Mouse (Mus musculus) embryonic facial prominence, embryonic 12.5 days (tissue): ENCODE data around the gene Pdik1l. TPM values are rescaled to one million over a fixed set of nuclear protein-coding genes. Genes with fewer than 3 reads are reported as not detected.
A peak's percentile ranks its signal among the peaks of the same experiment; 100 is the strongest.
"Not testable (repeated sequence)": the region's sequence is repeated elsewhere in the genome, so short reads cannot be mapped to it uniquely, and the experiment has no call there.

Experiments used
- ATAC-seq: fragments of 200-750 bp; cut with Nextera tagmentation; 2 replicates; pipeline ENCODE4 v1.8.0; 2017; ENCODE audit not compliant: insufficient number of reproducible peaks, insufficient read depth, low FRiP score, low TSS enrichment
- H3K27ac ChIP-seq: fragments of 300-500 bp; sonication (generic); 2 replicates; pipeline ENCODE4 v1.5.1; 2016; ENCODE audit warnings: mild to moderate bottlenecking
- H3K27me3 ChIP-seq: fragments of 300-500 bp; sonication (generic); 2 replicates; pipeline ENCODE4 v1.6.1; 2016; ENCODE audit warnings: mild to moderate bottlenecking, moderate library complexity
- H3K36me3 ChIP-seq: fragments of 300-500 bp; sonication (generic); 2 replicates; pipeline ENCODE4 v1.6.1; 2016; ENCODE audit warnings: mild to moderate bottlenecking
- H3K4me1 ChIP-seq: fragments of 300-500 bp; sonication (generic); 2 replicates; pipeline ENCODE4 v1.6.1; 2016
- H3K4me2 ChIP-seq: fragments of 300-500 bp; sonication (generic); replicated peaks from 2 replicates; pipeline ENCODE4 v1.6.1; 2016; ENCODE audit warnings: mild to moderate bottlenecking, moderate library complexity
- H3K4me3 ChIP-seq: fragments of 300-500 bp; sonication (generic); 2 replicates; pipeline ENCODE4 v1.5.1; 2016; ENCODE audit warnings: mild to moderate bottlenecking
- H3K9ac ChIP-seq: fragments of 300-500 bp; sonication (generic); 2 replicates; pipeline ENCODE4 v1.6.1; 2016; ENCODE audit warnings: mild to moderate bottlenecking, moderate library complexity
- H3K9me3 ChIP-seq: fragments of 300-500 bp; sonication (generic); 2 replicates; pipeline ENCODE4 v1.6.1; 2016; ENCODE audit warnings: mild to moderate bottlenecking, moderate library complexity
- WGBS: fragments of 180-500 bp; shearing (Covaris S2); methylation state at CpG from one replicate; pipeline ENCODE4 v1.1.7; 2016; 5-methylcytosine and 5-hydroxymethylcytosine counted together
- polyA plus RNA-seq: library from polyadenylated mRNA; unstranded; fragments of >200 nt; fragmentation: Nextera tagmentation; extraction: Ambion mirVana; gene quantifications from 2 replicates; pipeline ENCODE4 v1.2.1, GENCODE M21; 2016

Pdik1l gene
- polyA plus RNA-seq, 1 experiment from 2014 or later = 24.8 TPM

DNA sequence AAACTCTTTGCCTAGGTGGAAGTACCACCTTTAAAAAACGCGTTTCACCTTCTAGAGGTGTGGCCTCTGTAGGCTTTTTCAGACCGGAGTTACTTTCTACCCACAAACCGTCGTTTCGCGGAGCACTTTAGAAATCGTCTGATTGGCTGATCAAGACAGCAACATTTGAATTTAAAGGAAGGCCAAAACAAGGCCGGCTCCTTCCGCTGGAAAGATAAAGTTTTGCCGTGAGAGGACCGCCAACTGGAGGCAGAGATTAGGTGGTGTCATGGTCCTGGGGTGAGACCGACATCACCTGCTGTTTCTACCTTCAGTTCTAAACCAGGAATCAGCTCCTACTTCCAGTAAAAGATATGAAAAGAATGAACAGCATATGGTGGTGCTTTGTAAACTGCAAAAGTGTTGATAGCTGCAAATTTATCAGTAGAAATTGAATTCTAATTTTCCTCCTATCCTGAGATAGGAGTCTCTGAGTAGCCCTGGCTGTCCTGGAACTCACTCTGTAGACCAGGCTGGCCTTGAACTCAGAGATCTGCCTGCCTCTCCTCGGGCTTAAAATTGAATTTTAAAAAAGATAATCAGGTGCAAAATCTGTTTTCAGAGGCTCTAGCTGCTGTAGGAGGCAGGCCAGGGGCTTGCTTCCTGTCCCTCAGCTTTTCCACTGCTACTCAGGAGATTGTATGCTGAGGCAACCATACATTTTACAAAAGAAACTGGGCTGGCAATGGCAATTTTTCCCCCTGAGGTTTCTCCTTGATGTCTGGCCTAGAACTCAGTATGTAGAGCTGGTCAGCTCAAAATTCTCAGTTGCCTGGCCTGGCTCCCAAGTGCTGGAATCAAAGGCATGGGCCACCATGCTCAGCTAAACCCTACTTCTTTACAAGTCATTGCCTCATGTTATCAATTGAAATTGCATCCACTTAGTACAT is 14.0 kb downstream of the Pdik1l start:
- 0 out of 2 replicates have a peak, but pooled peaks cover 3% of the 10 kb centered on the region for H3K4me1 ChIP-seq
- no peak overlapping the region for H3K27ac ChIP-seq
- no peaks in the 10 kb centered on the region for H3K9me3 ChIP-seq
- no peaks in the 10 kb centered on the region for H3K27me3 ChIP-seq
- 5% methylated on average over 14 of the region's 14 CpGs for WGBS
- peak overlapping the region; percentile 38 for H3K4me2 ChIP-seq
- peak overlapping the region; percentile 9 for H3K4me3 ChIP-seq
- H3K9ac ChIP-seq = no peak overlapping the region
- ATAC-seq = no peak
- peaks cover 20% of the 10 kb centered on the region for H3K36me3 ChIP-seq

DNA sequence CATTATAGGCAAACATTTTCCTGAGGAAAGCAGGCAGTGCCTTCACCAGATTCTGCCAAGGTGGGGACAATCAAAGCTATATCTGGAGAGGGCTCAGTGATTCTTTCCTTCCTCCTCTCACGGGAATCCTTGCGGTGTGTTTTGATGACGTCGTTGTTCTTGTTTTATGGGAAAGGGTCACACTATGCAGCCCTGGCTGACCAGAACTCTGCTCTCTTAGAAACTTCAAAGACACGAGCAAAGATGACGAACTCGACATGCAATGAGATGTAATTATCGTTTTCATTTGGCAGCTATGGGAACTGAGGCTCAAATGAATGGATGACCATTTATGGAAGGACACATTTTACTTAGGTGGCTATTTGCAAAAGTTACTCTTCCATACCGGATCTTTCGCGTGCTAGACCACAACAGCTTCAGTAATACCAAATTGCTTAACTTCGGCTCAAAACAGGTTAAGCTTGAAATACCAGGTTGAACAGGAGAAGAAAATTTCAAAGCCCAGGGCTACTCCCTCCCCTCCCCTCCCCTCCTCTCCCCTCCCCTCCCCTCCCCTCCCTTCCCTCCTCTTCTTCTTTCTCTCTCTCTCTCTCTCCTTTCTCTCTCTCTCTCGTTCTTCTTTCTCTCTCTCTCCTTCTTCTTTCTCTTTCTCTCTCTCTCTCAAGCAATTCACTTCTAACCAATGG is 14.8 kb downstream of the Pdik1l start:
- no peak for ATAC-seq
- Histone ChIP-seq H3K36me3 (peaks cover 14% of the 10 kb centered on the region), H3K27me3 (no peaks in the 10 kb centered on the region), H3K27ac (no peak overlapping the region), H3K4me3 (peak overlapping the region; percentile 9), H3K4me1 (0 out of 2 replicates have a peak, but pooled peaks cover 3% of the 10 kb centered on the region), H3K4me2 (peak overlapping the region; percentile 38), H3K9ac (no peak overlapping the region), H3K9me3 (no peaks in the 10 kb centered on the region)
- WGBS = 30% methylated on average over 13 of the region's 13 CpGs

DNA sequence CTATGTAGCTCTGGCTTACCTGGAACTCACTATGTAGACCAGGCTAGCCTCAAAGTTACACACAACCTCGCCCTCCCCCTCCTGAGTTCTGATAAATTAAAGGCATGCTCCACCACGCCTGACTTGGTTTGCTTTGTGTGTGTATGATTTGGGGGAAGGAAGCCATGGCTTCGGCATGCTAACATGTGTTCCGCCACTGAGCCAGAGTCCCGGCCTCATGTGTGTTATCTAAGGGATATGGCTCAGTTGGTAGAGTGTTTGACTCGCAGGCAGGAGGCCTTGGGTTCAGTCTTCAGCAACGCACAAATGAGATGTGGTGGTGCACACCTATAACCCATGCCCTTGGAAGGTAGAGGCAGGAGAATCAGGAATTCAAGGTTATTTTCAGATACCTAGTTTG is 15.7 kb downstream of the Pdik1l start:
- ATAC-seq = no peak

DNA sequence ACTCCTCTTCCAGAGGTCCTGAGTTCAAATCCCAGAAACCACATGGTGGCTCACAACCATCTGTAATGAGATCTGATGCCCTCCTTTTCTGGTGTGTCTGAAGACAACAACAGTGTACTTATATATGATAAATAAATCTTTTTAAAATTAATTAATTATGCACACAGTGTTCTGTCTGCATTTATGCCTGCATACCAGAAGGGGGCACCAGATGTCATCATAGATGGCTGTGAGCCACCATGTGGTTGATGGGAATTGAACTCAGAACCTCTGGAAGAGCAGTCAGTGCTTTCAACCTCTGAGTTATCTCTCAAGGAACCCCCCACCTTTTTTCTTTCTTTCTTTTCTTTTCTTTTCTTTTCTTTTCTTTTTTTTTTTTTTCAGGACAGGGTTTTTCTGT is 18.1 kb downstream of the Pdik1l start:
- H3K36me3 ChIP-seq = not testable (repeated sequence)

More for the DNA sequence above, 15.7 kb downstream of the Pdik1l start:
- Histone ChIP-seq H3K4me2 (no peak overlapping the region), H3K9me3 (no peaks in the 10 kb centered on the region), H3K27ac (no peak overlapping the region), H3K9ac (no peak overlapping the region), H3K4me1 (0 out of 2 replicates have a peak, but pooled peaks cover 3% of the 10 kb centered on the region), H3K27me3 (no peaks in the 10 kb centered on the region), H3K36me3 (peaks cover 5% of the 10 kb centered on the region), H3K4me3 (no peak overlapping the region)
- WGBS = 83% methylated on average over 7 of the region's 7 CpGs

DNA sequence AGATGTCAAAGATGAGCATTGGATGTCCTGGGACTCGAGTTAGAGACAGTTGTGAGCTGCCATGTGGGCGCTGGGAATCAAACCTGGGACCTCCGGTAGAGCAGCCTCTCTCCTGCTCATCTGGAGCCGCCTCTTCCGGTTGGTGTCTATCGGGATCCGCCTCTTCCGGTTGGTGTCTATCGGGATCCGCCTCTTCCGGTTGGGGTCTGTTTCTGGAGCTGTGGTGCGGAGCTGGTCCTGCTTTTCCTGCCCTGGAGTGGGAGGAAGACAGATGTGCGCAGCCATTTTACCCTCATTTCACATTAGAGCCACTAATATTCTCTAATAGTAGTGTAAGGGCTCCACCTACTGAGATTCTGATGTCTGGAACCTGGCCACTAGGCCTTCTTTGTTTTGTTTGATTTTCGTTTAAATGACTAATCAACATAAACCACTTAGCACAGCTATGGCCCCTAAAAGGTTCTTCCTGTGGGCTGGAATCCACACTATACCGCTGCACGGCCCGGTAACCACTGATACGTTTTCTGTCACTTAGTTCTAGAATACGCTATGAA is 19.5 kb downstream of the Pdik1l start:
- Histone ChIP-seq H3K27ac (no peak overlapping the region), H3K9ac (no peak overlapping the region), H3K4me1 (0 out of 2 replicates have a peak, but pooled peaks cover 3% of the 10 kb centered on the region), H3K9me3 (no peaks in the 10 kb centered on the region), H3K36me3 (no peaks in the 10 kb centered on the region), H3K27me3 (no peaks in the 10 kb centered on the region), H3K4me2 (no peak overlapping the region), H3K4me3 (no peak overlapping the region)
- WGBS = 86% methylated on average over 19 of the region's 19 CpGs
- ATAC-seq = no peak

More for the DNA sequence above, 18.1 kb downstream of the Pdik1l start:
- ATAC-seq, H3K4me2 ChIP-seq, H3K27me3 ChIP-seq, H3K27ac ChIP-seq, H3K9ac ChIP-seq, H3K9me3 ChIP-seq, H3K4me3 ChIP-seq, H3K4me1 ChIP-seq: not testable (repeated sequence)

DNA sequence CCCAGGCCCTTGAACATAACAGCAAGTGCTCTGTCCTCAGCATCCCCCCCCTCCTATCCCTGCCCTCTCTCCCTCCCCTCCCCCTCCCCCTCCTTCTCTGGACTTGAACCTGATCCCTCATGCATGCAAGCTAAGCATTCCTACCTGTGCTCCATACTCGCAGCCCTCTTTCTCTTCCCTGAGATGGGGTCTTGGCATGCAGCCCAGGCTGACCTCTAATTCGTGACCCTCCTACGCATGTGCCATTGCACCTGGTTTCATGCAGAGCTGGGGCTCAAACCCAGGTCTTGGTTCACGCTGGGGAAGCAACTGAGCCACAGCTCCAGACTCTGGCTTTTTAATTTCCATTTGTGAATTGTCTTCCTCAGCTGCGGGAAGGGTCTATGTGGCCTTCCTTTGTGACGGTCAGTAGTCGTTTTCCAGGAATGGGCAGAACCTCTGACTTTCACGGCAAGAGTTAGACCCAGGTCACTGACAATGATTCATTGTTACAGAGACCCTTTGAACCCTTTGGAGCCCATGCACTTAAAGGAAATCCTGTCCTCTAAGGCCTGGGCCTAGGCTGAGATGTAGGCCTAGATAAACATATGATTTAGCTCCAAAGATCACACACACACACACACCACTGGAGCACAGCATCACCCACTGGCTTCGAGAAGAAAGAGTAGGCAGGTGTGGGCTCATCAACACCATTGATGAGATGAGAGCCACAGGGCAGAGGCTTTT is 21.7 kb downstream of the Pdik1l start:
- H3K27me3 ChIP-seq = no peaks in the 10 kb centered on the region
- no peak overlapping the region for H3K4me2 ChIP-seq
- no peaks in the 10 kb centered on the region for H3K9me3 ChIP-seq
- no peak for ATAC-seq
- 52% methylated on average over 9 of the region's 9 CpGs for WGBS
- H3K36me3 ChIP-seq = no peaks in the 10 kb centered on the region
- H3K4me3 ChIP-seq = no peak overlapping the region
- H3K9ac ChIP-seq = no peak overlapping the region
- no peak overlapping the region for H3K27ac ChIP-seq
- no peaks in the 10 kb centered on the region for H3K4me1 ChIP-seq

DNA sequence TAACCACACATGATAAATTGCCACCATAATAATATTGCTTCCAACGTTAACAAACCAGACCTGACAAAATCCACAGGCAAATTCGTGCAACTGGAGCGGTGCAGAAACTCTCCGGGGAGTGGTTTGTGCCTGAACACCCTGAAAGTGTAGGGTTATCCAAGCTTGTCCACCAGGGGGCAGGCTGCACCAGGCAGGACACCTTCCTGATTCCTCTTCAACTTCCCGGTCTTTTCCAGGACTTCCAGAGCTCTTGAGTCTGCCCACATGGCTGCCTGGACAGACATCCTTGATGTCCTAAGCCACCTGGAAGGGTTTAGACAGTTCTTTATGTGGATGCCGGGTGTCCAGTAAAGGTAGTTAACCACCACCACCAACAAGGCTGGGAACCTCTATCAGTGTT is 24.5 kb downstream of the Pdik1l start:
- no peak overlapping the region for H3K27ac ChIP-seq
- H3K4me1 ChIP-seq = no peaks in the 10 kb centered on the region; the same call in 1 of the 2 replicates
- no peaks in the 10 kb centered on the region for H3K27me3 ChIP-seq
- H3K9ac ChIP-seq = no peak overlapping the region
- 29% methylated on average over 6 of the region's 6 CpGs for WGBS
- no peak overlapping the region for H3K4me2 ChIP-seq
- no peak for ATAC-seq
- no peak overlapping the region for H3K4me3 ChIP-seq
- H3K9me3 ChIP-seq = no peaks in the 10 kb centered on the region
- H3K36me3 ChIP-seq = no peaks in the 10 kb centered on the region

DNA sequence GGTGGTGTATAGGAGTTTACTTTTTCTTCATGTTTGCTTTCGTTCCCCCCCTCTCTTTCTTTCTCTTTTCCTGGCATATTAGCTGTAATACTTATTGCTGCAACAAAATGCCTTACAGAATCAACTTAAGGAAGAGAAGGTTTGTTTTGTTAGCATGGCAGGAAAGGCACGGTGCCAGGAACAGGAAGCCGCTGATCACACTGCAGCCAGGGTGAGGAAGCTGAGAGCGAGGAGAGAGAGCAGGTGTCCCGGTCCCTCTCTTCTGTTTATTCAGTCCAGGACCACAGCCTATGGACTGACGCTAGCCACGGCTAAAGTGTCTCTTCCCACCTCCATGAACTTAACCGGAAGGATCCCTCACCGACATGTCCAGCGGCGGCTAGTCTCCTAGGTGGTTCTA is 29.3 kb downstream of the Pdik1l start:
- Histone ChIP-seq H3K27ac (0 out of 2 replicates have a peak overlapping the region, but pooled peaks have one; percentile 23), H3K4me3 (no peak overlapping the region), H3K27me3 (peaks cover 20% of the 10 kb centered on the region), H3K36me3 (no peaks in the 10 kb centered on the region), H3K9ac (no peak overlapping the region), H3K9me3 (no peaks in the 10 kb centered on the region), H3K4me2 (no peak overlapping the region), H3K4me1 (peaks cover 31% of the 10 kb centered on the region)
- WGBS = 57% methylated on average over 11 of the region's 11 CpGs
- ATAC-seq = no peak

DNA sequence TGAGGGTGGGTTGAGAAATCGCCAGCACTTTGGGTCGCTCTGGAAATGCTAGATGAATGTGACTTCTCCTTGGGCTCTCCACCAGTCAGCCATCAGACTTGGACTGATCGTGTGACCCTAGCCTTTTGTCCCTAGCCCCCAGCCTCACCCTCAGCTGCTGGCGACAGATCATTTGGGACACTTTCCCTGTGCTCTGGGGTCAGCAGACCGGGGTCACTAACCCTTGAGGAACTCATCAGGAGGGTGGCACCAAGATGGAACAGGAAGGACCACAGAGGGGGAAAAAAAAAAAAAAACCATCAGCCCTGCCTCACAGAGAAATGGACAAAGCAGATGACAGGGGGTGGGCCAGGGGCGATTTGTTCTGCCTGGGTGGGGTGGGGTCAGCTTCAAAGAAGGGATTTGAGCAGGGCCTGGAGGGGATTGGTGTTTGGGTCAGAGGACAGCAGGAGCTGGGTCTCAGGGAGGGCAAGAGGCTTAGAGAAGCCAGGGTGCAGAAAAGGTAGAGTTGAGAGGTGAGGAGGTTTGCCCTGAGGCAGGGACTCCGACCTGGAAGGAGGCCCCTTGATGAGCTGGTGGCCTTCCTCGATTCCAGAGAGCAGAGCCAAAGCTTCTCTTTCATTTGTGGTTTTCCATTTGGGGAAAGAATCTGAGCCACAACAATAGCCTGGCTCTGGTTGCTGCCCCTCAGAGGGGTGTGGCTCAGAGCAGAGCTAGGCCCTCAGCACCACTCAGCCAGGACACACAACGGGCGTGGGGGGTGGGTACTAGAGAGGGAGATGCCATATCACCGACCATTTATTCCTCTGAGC is 30.3 kb downstream of the Pdik1l start:
- Histone ChIP-seq H3K9me3 (no peaks in the 10 kb centered on the region), H3K36me3 (no peaks in the 10 kb centered on the region), H3K4me2 (0 out of 2 replicates have a peak overlapping the region, but pooled peaks have one; percentile 5), H3K4me3 (no peak overlapping the region), H3K27ac (0 out of 2 replicates have a peak overlapping the region, but pooled peaks have one; percentile 23), H3K4me1 (peaks cover 37% of the 10 kb centered on the region), H3K27me3 (peaks cover 29% of the 10 kb centered on the region), H3K9ac (no peak overlapping the region)
- WGBS = 12% methylated on average over 11 of the region's 11 CpGs
- no peak for ATAC-seq

DNA sequence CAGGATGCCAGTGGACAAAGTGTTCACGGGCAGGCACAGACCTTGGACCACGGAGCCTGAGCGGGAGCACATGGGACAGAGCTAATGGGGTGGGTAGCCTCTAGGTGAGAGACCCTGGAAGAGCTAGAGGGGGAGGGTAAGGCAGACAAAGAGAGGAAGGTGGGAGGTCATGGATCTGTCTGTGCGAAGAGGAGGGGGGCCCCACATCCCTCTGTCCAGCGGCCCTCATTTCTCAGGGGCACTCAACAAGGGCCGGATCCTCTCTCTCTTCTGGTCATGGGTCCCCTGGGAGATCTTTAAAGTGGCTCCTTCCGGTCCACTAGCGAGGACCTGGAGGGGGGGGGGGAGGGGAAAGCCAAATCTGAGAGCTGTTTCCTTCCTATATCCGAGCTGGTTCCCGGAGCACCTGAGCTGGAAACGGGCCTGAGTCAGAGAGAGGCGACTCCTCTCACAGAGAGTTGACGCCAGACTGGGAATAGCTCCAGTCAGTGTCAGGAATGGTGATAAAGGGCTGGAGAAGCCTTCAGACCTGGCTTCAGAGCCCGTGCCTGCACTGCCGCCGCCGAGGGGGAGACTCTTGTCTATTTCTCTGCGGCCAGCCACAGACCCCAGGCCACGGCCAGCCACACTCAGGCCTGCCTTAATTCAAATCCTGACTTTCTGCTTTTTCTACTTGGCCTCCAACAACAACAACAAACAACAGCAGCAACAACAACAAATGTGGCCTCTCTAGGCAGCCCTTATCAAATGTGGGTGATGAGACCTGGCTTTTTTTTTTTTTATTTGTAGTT is 31.1 kb downstream of the Pdik1l start:
- peaks cover 37% of the 10 kb centered on the region for H3K27me3 ChIP-seq

More for the DNA sequence above, 31.1 kb downstream of the Pdik1l start:
- no peaks in the 10 kb centered on the region for H3K36me3 ChIP-seq
- H3K4me1 ChIP-seq = peaks cover 45% of the 10 kb centered on the region
- WGBS = 9% methylated on average over 19 of the region's 19 CpGs
- no peak overlapping the region for H3K4me3 ChIP-seq
- no peaks in the 10 kb centered on the region for H3K9me3 ChIP-seq
- no peak overlapping the region for H3K27ac ChIP-seq
- H3K4me2 ChIP-seq = 0 out of 2 replicates have a peak overlapping the region, but pooled peaks have one; percentile 9
- ATAC-seq = no peak
- no peak overlapping the region for H3K9ac ChIP-seq
